Mouse (Mus musculus) MEL (cell line): ENCODE measurements around the gene Tspan13. TPM values are rescaled to one million over a fixed set of nuclear protein-coding genes. Genes with fewer than 3 reads are reported as not detected.

Source experiments
- HCFC1 ChIP-seq: IDR thresholded peaks from 2 replicates; pipeline ENCODE4 v1.6.1; 2012; ENCODE audit warnings: low read depth, mild to moderate bottlenecking, inconsistent platforms, low read length, improper control_type of control experiment, moderate library complexity
- MAFK ChIP-seq: IDR thresholded peaks from 2 replicates; pipeline ENCODE4 v1.6.1; 2011; ENCODE audit warnings: low read depth, mild to moderate bottlenecking, low read length, improper control_type of control experiment, borderline replicate concordance
- NRF1 ChIP-seq: IDR thresholded peaks from 2 replicates; pipeline ENCODE4 v1.6.1; 2014; ENCODE audit warnings: low read depth, mild to moderate bottlenecking, inconsistent platforms, low read length, improper control_type of control experiment, moderate library complexity; ENCODE audit not compliant: poor library complexity, insufficient read depth, severe bottlenecking
- POLR2AphosphoS2 ChIP-seq: IDR thresholded peaks from 2 replicates; pipeline ENCODE4 v1.6.1; 2011; ENCODE audit warnings: low read length, improper control_type of control experiment
- POLR2AphosphoS5 ChIP-seq: IDR thresholded peaks from 2 replicates; pipeline ENCODE4 v1.6.1; 2012; ENCODE audit warnings: low read depth, borderline replicate concordance, mild to moderate bottlenecking, inconsistent platforms, low read length, moderate library complexity, mixed read lengths
- SIN3A ChIP-seq: IDR thresholded peaks from 2 replicates; pipeline ENCODE4 v1.6.1; 2012; ENCODE audit warnings: low read length, improper control_type of control experiment, inconsistent platforms
- TAL1 ChIP-seq: IDR thresholded peaks from 2 replicates; pipeline ENCODE4 v1.6.1; 2012; ENCODE audit warnings: mild to moderate bottlenecking, inconsistent platforms, low read length, moderate library complexity, mixed read lengths
- UBTF ChIP-seq: IDR thresholded peaks from 2 replicates; pipeline ENCODE4 v1.6.1; 2012; ENCODE audit warnings: low read depth, mild to moderate bottlenecking, inconsistent platforms, low read length, improper control_type of control experiment, moderate library complexity, borderline replicate concordance; ENCODE audit not compliant: insufficient read depth
- USF2 ChIP-seq, 2 experiments: IDR thresholded peaks; 2 replicates each; pipeline ENCODE4 v1.6.1; 2011 to 2012; ENCODE audit warnings: improper control_type of control experiment in 2 of 2, low read length in 2 of 2, borderline replicate concordance in 1 of 2, inconsistent platforms in 1 of 2, low read depth in 1 of 2, mild to moderate bottlenecking in 1 of 2; ENCODE audit not compliant: insufficient read depth in 1 of 2
- polyA plus RNA-seq, 2 experiments: library from polyadenylated mRNA; stranded (reverse) in 1 of 2; unstranded in 1 of 2; fragments of >175 nt in 1 of 2; fragments of >200 nt in 1 of 2; gene quantifications; 2 replicates each; pipeline versions ENCODE4 v1.2.1 to v1.2.4; 2012; ENCODE audit warnings: low replicate concordance in 2 of 2, low read depth in 1 of 2; ENCODE audit not compliant: insufficient read length in 2 of 2, insufficient read depth in 1 of 2, missing spikeins in 1 of 2
- total RNA-seq: library from RNA; depleted of rRNA; stranded (reverse); fragments of 300-350 nt; gene quantifications from 2 replicates; pipeline ENCODE4 v1.2.3, GENCODE M21; 2012; rRNA removed

Gene Tspan13
- total and polyA plus RNA-seq, 3 experiments = 23.0 to 37.5 TPM; not detected in 1

DNA sequence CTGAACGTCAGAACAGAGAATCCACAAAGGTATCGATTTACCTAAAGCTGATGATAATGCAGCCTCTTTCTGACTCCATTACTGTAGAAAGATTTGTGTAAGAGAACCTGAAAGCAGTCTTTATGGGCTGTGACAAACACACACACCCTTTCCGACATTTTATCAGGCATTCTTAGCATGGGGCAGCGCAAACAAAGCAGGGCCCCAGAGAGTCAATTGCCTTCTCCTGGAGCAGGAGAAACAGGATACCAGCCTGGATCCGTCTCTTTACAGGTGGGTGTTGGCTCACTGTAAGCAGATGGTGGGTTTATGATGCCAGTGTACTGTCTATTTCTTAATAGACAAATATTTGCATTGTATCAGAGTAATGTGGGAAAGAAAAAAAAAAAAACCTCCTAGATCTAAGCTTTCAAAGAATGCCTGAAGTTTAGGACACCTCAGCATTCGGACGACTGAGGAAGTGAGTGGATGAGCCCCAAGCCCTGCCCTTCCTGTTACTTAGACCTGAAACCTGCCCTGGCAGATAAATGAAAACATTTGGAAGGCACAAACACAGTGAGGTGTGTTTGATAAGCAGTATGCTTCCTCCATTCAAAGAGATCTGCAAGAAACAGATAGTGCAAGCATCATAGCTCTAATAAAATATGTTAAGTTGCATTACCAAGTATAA is 76.1 kb downstream of the Tspan13 start (continued):
- TF ChIP-seq UBTF (no peak), POLR2AphosphoS2 (no peak), USF2 (IDR thresholded peaks at IDR 0.05; ENCODE audit: borderline replicate concordance in 1 of 2, insufficient read depth in 1 of 2, low read depth in 1 of 2, low read length in 2 of 2) (no peak), MAFK (no peak; the same call in 1 of the 2 replicates), TAL1 (peak; percentile 97), HCFC1 (peak; percentile 44; the same call in 1 of the 2 replicates), NRF1 (no peak), POLR2AphosphoS5 (no peak), SIN3A (peak; percentile 78)

Other genes starting within 250 kb of the Tspan13 start
- gene Agr3, start 116.9 kb downstream of the Tspan13 start, total RNA-seq = not detected in 2 replicates
- gene Agr3, start 116.9 kb downstream of the Tspan13 start, polyA plus RNA-seq = not detected
- not detected in 2 replicates for gene Agr2, start 49.6 kb downstream of the Tspan13 start, total RNA-seq
- not detected for gene Agr2, start 49.6 kb downstream of the Tspan13 start, polyA plus RNA-seq
- 14.2 and 15.3 TPM in 2 replicates for gene Ankmy2, start 114.6 kb upstream of the Tspan13 start, total RNA-seq
- 10 to 100 TPM in 1 of 2 experiments, not detected in 1; 14.3 TPM for gene Ankmy2, start 114.6 kb upstream of the Tspan13 start, polyA plus RNA-seq
- 141 and 155 TPM in 2 replicates for gene Bzw2, start 115.6 kb upstream of the Tspan13 start, total RNA-seq
- gene Bzw2, start 115.6 kb upstream of the Tspan13 start, polyA plus RNA-seq = 100 to 1,000 TPM; 157 to 170 TPM
- gene Lrrc72, start 210.9 kb upstream of the Tspan13 start, total RNA-seq = not detected in 2 replicates
- gene Lrrc72, start 210.9 kb upstream of the Tspan13 start, polyA plus RNA-seq = not detected